Mouse (Mus musculus) c-Kit-negative CD71-positive TER-119-positive erythroid progenitor cells, embryonic 14.5 days (primary cell): ENCODE results near the gene Hsd11b2.
A peak's percentile ranks its signal among the peaks of the same experiment; 100 is the strongest.

ENCODE experiments used
- DNase-seq: peaks from one replicate; pipeline ENCODE4 v3.0.0-alpha.2; 2013; ENCODE audit warnings: low read depth, low spot score

Gene Hsd11b2

DNA sequence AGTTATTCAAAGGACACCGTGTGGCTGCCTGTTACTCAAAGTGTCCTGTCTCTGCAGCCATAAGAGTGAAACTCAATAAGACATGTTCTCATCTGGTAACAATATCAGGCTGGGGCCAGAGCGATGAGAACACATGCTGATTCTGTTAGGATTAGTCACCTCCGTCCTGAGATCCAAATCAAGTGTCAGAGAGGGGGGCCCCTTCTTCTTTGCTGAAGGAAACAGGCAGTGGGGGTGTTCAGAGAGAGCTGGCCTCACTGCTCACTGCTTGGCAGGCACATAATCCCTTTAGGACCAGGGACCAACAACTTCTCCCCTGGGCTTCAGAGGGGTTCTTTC, 34.6 kb upstream of the Hsd11b2 start:
- DNase-seq, result no peak

DNA sequence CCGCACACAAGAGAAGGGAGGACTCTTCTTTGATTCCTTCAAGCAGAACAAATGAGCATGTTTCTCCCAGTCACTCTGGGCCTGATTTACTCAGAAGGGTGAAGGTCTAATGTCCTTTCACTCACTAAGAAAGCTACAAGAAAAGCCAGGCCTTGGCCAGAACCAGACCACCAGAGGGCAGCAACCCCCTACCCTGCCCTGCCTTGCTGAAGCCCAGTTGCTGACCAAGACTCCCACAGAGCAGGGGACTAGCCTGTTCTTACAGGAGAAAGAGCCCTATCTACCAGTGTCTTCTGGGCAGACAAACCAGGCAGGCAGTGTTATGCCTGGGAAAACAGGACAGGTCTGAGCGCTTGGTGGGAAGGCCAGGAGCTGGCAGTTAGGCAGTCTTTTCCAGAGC, 34.2 kb upstream of the Hsd11b2 start:
- DNase-seq, result no peak

DNA sequence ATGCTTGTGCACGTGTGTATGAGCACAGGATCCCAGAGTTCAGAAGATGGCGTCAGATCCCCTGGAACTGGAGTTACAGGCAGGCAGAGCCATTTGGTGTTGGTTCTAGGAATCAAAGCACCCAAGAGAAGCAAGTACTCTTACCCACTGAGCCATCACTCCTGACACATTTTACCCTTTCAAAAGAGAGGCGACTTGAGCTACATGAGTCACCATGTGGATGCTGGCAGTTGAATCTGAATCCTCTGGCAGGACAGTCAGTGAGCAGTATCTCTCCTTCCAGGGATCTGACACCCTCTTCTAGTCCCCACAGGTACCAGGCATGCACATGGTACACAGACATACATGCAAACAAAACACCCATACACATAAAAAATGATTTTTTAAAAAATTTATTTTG, 30.5 kb upstream of the Hsd11b2 start:
- no peak for DNase-seq

DNA sequence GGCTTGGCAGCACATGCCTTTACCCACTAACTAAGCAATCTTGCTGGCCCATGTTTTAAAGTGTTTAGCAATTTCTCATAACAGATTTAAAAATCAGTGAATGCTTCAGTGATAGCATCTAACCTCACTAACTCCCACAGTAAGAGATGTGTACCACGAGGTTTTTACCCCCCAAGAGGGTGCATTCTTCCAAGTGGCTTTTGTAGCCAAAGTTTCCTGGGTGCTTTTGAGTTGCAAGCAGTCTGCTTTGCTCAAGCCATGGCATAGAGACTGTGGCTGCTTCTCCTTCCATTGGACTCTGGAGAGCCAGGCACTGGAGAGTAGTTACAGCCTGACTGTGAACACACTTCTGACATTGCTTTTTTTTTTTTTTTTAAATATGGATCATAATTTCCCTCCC, 29.3 kb upstream of the Hsd11b2 start:
- DNase-seq, result no peak

DNA sequence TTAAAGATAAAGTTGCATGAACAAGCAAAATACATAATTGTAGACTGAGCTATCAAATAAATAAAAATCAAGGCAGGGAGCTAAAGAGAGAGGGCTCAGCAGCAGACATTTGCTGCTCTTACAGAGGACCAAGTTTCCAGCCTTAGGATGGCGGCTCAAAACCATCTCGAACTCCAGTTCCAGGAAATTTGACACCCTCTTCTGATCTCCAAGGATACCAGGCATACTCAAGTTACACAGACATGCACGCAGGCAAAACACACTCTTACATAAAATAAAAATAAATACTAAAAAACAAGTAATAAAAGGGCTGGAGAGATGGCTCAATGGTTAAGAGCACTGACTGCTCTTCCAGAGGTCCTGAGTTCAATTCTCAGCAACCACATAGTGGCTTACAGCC, 25.1 kb upstream of the Hsd11b2 start:
- DNase-seq, result no peak

DNA sequence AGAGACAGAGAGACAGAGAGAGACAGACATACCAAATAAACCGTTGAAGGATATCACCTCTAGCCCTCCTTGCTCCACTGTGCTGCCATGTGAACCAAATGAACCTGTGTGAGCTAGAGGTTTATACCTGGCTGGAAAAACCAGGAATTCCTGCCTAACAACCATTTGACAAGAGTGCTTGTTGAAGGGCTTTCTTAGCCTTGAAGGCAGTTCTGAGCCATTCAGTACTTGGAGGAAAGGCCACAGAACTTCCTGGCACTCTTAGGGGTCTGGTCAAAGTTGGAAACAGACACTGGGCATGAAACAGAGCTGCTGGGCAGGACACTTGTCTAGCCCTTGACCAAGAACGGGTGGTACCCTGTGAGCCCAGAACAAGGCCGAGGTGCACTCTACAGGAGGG, 24.0 kb upstream of the Hsd11b2 start:
- no peak for DNase-seq

DNA sequence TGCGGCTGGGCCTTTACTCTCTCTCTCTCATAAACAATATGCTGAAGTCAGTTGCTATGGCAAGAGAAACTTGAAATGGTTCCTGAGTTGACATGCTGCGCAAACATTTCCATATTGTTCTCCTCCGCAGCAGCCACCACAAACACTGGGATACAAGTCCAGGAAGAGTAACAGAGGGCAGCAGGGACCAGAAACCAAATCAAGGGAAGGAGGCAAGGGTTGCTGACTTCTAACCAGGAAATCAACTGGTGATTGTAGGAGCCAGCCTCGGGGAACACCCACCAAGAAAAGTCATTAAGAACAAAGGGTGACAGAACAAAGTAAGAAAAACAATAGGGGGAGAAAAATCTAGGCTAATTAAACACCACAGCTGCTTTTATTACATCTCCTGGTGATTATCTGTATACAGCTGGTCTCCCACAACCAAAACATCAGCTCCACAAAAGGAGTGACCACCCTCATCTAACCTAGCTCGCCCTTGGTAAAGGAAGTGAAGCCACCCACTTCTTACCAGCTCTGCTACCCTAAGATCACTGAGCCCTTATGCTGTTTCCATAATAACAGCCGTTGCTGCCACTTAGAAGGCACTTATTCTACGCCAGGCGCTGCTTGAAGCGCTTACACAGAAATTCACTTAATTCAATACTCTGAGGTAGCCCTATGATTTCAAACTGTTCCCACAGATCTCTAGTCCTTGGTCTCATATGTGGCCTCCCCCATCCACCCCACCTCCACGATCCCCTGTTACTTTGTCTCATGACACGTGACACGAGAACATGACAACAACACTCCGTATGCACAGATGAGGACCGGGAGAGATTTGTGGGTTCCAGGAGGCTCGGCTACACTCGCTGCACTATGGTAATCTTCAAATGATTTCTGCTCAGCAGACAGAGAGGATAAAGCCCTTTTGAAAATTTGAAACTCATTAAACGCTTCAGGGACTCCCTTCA, 22.9 kb upstream of the Hsd11b2 start:
- DNase-seq, result no peak

DNA sequence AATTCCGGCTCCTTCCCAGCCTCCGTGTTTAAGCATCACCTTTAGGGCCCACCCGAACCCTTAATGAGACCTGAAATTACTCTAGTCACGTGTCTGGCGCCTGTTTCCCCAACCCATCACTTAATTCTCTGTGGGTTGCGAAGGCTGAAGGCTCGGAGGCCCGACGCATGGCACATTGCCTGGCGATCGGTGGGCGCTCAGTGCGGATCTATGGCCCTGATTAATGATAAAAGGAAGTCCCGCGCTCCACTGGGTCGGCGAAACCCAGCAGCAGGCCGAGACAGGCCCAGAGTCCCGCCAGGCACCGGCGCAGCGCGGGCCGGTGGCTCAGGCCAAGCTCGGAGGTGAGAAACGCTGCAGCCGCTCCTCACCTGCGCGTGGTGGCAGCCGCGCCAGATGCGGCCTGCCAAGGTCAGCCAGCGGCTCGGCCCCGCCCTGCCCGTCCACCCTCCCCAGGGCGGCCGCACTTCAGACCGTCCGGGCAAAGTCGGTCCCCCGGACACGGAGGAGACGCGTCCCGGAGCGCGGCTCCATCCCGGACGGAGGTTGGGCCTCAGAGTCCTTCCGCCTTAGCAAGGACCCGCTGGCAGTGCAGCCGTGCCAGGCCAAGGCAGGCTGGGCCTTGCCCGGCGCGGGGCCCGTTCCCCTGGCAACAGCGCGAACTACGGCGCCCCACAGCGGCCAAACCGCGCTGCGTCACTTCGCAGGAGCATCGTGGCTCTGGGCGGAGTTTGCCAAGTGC, 21.9 kb upstream of the Hsd11b2 start, which contains the start of gene Zdhhc1:
TSS of gene Zdhhc1 (minus strand) at position 464 of the 742 bp plus-strand sequence.
- peak; percentile 46 for DNase-seq

DNA sequence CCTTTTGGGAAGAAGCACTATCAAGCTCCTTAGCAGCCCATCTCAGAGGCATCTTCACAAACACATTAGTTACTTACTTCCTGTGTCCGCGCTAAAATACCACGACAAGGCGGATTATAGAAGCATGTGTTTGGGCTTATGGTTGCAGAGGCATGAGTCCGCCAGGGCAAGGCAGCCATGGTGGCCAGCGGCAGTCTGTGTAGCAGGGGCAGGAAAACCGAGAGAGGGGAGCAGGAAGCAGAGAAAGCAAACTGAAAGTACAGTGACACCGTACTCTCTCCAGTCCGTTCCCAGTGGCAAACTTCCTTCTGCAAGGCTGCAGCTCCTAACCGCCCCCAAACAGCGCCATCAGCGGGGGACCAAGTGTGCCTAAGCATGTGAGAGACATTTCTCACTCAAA, 18.8 kb upstream of the Hsd11b2 start:
- DNase-seq, result no peak

DNA sequence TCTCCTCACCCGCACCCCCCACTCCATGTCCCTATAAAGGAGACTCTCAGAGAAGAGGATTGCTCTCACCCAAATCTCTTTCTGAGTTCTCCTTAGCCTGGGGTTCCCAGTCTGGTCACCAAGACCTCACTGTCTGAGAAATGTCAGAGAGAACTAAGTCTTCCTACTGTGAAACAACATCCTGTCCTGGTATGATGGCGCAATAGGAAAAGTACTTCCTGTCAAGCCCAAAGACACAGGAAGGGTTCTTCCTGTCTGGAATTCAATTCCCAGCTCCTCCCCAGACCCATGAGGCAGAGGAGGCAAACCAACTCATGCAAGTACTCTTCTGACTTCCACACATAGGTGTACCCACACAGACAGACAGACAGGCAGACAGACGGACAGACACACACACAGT, 13.9 kb upstream of the Hsd11b2 start:
- DNase-seq, result no peak

DNA sequence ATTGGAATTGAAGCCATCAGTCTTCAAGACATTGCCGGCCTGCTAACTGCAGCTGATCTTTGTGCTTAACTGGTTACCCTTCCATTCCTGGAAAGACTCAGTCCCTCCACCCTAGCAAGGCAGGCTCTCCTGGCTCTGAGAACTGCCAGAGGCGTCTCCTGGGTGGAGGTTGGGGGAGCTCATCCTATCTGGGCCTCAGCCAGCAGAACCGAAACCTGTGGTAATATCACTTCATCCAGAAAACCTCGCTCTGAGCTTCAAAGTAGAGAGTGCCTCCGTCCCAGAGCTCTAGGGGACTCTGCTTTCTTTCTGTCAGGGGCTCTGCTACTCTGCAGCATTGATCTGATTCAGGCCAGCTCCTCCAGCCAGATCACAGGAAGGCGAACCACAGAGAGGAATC, 11.6 kb upstream of the Hsd11b2 start:
- DNase-seq, result no peak

DNA sequence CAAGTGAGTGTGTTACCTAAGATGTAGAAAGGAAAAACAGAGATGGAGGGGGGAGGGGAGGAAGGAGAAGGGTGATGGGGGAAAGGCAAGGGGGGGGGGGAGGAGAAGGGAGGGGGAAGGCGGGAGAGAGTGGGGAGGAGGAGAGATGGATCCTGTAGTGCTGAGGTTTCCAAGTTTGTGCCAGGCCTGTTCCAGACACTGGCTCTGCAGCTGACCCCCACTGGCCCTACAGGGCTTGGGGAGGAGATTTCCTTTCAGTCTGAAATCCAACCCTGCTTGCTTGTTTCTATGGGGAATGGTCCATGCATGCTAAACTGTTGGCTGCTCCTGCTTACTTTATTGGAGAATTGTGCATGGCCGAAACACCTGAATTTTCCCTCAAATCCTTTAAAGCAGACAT, 9.8 kb upstream of the Hsd11b2 start:
- DNase-seq, result no peak

DNA sequence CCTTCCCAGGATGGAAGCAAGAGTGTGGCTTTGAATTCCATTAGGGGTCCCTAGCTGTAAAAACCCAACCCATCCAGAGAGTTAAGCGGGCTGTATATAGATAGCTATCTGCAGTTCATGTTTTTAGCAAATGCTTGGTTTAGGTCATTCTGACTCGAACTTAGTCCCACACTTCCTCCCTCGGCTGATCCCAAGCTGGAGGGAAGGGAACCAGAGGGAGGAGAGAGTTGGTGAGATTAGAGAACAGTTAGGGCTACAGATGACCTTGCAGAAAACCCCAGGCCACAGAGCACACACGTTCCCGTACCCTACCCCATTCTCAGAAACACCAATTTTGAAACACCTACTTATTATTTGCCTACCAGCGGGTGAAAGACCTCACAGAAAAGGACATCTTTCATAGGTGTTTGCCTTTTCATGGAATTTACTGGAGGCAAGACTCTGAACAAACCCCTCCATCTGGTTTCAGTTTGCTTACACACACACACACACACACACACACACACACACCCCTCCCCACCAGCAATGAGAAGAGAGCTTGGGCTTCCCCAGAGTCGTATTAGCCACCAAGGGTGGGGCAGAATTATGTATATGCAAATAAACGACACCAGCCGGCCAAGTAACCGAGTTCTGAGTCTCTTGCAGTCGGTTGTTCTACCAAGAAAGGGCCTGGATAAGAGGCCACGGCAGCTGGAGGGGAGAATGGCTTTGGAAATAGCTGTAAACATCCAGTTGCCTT, 8.4 kb upstream of the Hsd11b2 start:
- DNase-seq, result no peak

DNA sequence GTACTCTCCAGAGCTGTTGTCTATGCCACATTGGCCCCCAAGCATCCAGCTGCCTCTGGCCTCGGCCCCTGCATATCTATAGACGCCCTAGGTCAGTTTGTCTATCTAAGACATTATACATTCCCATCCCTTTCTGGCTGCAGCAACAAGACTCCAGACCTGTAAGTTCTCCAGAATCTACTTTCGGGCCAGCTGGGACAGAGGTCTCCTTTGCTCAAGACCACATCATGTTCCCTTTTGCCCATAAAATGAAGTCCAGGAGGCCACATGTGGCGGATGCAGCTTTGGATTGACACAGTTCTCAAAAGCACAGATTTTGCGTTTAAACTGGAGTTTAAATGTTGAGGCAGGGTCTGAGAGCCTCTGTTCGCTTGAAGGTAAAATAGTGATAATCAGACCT, 4.4 kb upstream of the Hsd11b2 start:
- DNase-seq, result no peak

DNA sequence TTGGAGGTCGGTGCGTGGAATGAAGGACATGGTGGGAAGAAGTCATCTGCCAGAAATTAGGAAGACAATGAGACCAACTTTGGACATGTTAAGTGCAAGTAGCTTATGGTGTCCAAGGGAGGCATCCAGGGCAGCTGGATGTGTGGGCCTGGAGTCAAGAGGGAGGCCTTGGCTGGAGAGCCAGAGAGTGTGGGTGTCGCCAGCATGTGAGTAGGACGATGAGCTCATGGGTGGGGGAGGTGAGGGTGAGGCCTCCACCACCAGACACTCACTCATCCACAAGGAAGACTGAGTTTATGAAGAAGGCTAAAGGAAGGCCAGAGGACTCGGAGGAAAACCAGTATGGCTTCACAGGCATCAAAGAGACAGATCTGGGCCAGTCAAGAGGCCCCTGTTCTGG, 3.9 kb upstream of the Hsd11b2 start:
- DNase-seq, result no peak

DNA sequence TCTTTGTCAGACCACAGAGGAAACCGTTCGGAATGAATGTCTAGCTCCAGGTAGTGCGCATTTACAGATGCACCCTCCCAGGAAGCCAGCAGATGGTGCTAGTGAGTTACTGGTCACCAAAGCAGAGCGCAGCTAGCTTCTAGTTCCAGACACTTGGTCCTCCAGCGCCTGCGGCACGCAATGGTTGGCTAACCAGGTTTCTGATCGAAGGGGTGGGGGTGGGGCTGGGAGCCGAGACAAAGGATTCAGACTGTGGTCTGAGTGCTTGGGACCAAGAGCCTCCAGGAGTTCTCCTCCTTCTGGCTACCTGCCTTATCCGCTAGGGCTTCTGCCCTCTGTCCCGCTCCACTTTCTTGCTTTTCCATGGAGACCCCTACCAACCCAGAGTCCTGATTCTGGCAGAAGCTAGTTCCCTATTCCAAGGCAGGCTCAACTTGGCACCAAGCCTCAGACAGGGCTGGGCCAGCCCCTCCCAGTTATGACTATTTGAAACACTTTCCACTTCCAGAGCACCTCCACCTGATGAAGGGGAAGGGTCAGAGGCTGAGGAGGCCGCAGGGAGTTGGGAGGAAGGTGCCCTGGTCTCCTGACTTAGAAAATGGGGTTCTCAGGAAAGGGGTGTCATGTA, 2.4 kb upstream of the Hsd11b2 start:
- no peak for DNase-seq

DNA sequence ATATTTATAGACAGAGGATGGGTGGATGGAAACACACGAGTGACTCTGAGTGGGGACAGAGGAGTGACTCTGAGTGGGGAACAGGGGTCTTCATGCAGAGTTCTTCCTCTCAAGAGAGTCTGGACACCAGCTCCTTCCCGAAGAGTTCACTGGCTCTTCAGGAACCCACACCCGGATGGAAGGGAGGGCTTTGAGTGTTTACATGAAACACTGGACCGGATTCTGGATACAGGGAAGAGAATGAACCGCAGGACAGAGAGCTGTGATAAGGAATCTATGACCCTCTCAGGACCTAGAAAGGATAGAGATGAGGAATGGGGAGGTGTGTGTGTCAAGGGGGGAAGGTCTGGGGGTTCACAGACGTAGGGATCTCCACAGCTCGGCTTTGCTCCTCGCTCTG, 1.2 kb upstream of the Hsd11b2 start:
- no peak for DNase-seq

DNA sequence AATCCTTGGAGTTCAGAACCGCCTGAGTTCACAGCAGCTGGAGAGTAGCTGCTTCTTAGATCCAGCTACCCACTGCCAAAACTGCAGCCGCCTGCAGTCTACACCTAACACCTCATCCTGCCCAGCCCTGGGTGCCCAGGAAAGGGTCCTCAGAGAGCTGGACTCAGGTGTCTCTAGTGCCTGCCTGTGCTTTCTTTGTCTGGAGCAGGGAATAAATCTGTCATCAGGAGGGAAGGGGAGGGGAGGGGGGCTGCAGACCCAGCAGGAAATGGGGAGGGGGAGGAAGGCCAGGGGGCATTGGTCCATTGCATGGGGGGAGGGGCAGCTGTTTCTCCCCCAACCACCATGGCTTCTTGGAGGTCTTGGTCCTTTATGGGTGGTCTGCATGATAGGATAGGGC, 1.0 kb downstream of the Hsd11b2 start:
- no peak for DNase-seq

DNA sequence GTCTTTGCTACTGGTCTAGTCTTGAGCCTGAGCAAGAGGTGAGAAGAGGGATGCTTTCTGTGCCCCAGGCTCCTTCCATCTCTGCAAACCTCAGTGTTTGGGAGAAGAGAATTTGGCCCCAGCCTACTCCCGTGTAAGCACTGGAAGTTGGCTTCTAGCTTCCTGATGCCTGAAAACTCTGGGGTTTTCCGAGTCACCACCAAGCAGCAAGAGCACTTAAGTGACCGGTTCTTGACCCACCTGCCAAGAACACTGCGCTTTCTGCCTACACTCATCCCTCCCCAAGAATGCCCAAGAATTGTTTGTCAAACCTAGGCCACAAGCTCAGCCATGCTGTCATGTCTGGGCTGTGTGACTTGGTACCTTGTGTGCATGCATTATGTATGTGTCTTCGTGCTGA, 2.0 kb downstream of the Hsd11b2 start:
- DNase-seq, result no peak

DNA sequence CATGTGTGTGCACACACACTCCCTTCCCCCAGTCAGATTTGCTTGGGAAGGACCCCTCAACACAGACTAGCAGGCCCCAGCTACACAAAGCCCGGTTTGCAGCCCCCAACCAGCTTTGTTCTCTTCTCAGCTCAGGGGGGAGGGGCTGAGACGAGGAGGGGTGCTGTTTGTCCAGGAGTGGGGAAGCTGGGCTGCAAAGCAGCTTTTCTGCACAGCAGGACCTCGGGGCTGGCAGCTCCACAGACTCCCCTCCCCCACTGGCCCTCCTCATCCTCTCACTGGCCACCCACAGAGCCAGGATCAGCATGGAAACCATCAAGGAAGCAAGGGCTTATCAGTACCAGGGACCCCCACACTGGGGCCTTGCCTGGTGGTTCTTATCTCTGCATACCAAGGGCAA, 2.5 kb downstream of the Hsd11b2 start:
- DNase-seq, result no peak

DNA sequence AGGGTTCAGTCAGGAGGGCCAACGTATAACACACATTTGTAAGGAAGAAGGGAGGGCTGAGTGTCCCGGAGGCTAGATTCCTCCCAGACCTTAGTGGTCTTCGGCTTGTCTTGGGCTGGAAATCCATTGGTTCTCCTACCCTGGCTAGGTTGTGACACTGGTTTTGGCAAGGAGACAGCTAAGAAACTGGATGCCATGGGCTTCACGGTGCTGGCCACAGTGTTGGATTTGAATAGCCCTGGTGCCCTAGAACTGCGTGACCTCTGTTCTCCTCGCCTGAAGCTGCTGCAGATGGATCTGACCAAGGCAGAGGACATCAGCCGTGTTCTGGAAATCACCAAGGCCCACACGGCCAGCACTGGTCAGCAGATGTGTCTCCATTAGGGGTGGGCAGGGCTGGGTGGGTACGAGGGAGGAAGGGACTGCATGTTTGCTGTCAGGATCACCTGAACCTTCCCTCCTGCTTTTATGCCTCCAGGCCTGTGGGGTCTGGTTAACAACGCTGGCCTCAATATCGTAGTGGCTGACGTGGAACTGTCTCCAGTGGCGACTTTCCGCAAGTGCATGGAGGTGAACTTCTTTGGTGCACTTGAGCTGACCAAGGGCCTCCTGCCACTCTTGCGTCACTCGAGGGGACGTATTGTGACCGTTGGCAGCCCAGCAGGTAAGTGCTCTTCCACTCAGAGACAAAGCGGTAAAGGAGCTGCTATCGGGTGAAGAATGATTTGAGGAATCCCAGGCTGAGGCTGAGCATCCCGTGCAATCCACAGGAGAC, 3.6 kb downstream of the Hsd11b2 start:
- DNase-seq, result no peak
